Mouse (Mus musculus) forebrain, embryonic 11.5 days (tissue): ENCODE data around the gene Tnip1. TPM values are rescaled to one million over a fixed set of nuclear protein-coding genes. Genes with fewer than 3 reads are reported as not detected.

Experiments used
- ATAC-seq: fragments of 200-750 bp; cut with Nextera tagmentation; replicated peaks from 2 replicates; pipeline ENCODE4 v1.8.0; 2017; ENCODE audit warnings: moderate TSS enrichment; ENCODE audit not compliant: low FRiP score
- DNase-seq: peaks from one replicate; pipeline ENCODE4 v3.0.0-alpha.2; 2017; ENCODE audit warnings: low spot score
- H3K27ac ChIP-seq: fragments of 300-500 bp; sonication (generic); 2 replicates; pipeline ENCODE4 v1.5.1; 2014; ENCODE audit warnings: low read depth, low read length
- H3K27me3 ChIP-seq: fragments of 300-500 bp; sonication (generic); 2 replicates; pipeline ENCODE4 v1.6.1; 2014; ENCODE audit warnings: mild to moderate bottlenecking, low read length, mixed read lengths; ENCODE audit not compliant: control insufficient read depth, insufficient read depth
- H3K36me3 ChIP-seq: fragments of 300-500 bp; sonication (generic); 2 replicates; pipeline ENCODE4 v1.6.1; 2014; ENCODE audit warnings: mild to moderate bottlenecking, low read length, moderate library complexity, mixed read lengths; ENCODE audit not compliant: control insufficient read depth, insufficient read depth
- H3K4me1 ChIP-seq: fragments of 300-500 bp; sonication (generic); replicated peaks from 2 replicates; pipeline ENCODE4 v1.6.1; 2014; ENCODE audit warnings: low read length, mixed read lengths; ENCODE audit not compliant: control insufficient read depth, insufficient read depth
- H3K4me2 ChIP-seq: fragments of 300-500 bp; sonication (generic); 2 replicates; pipeline ENCODE4 v1.6.1; 2014; ENCODE audit warnings: low read depth, mild to moderate bottlenecking, low read length, moderate library complexity, mixed read lengths; ENCODE audit not compliant: severe bottlenecking
- H3K4me3 ChIP-seq: fragments of 300-500 bp; sonication (generic); 2 replicates; pipeline ENCODE4 v1.5.1; 2014; ENCODE audit warnings: low read depth, low read length
- H3K9ac ChIP-seq: fragments of 300-500 bp; sonication (generic); 2 replicates; pipeline ENCODE4 v1.6.1; 2014; ENCODE audit warnings: low read length
- H3K9me3 ChIP-seq: fragments of 300-500 bp; sonication (generic); 2 replicates; pipeline ENCODE4 v1.6.1; 2016; ENCODE audit warnings: low read length, mixed read lengths; ENCODE audit not compliant: control insufficient read depth
- WGBS: fragments of 180-500 bp; shearing (Covaris S2); extraction: QIAGEN DNeasy Blood & Tissue Kit; methylation state at CpG from one replicate; pipeline ENCODE4 v1.1.7; 2014; 5-methylcytosine and 5-hydroxymethylcytosine counted together
- polyA plus RNA-seq: library from polyadenylated mRNA; unstranded; fragments of >200 nt; fragmentation: Nextera tagmentation; extraction: Ambion mirVana; gene quantifications from 2 replicates; pipeline ENCODE4 v1.2.1, GENCODE M21; 2014

Gene Tnip1
- polyA plus RNA-seq, 1 experiment from 2014 or later = 10.3 TPM

GRCm38 (mm10) chr11:54867903-54868434 is 94.7 kb downstream of the Tnip1 start:
- Histone ChIP-seq H3K9ac (no peak overlapping the region), H3K27me3 (no peaks in the 10 kb centered on the region)
- WGBS = 94% methylated on average over 3 of the region's 3 CpGs

GRCm38 (mm10) chr11:54867049-54867385 is 95.7 kb downstream of the Tnip1 start:
- H3K4me2 ChIP-seq = peak overlapping the region; percentile 79
- H3K27ac ChIP-seq = peak overlapping the region; percentile 80; the same call in 1 of the 2 replicates
- H3K9ac ChIP-seq = peak overlapping the region; percentile 99
- WGBS = 4% methylated on average over 5 of the region's 5 CpGs
- ATAC-seq (0 out of 2 replicates have a peak, but pooled peaks have one; percentile 2), DNase-seq (peak; percentile 56)
- H3K27me3 ChIP-seq = no peaks in the 10 kb centered on the region
- peak overlapping the region; percentile 95 for H3K4me3 ChIP-seq
- peaks cover 12% of the 10 kb centered on the region for H3K36me3 ChIP-seq
- H3K9me3 ChIP-seq = no peaks in the 10 kb centered on the region
- peaks cover 3% of the 10 kb centered on the region; the same call in 1 of the 2 replicates for H3K4me1 ChIP-seq

More at GRCm38 (mm10) chr11:54867903-54868434, 94.7 kb downstream of the Tnip1 start:
- DNase-seq (no peak), ATAC-seq (no peak)
- Histone ChIP-seq H3K4me2 (peak overlapping the region; percentile 79; the same call in 1 of the 2 replicates), H3K4me3 (peak overlapping the region; percentile 95; the same call in 1 of the 2 replicates), H3K4me1 (peaks cover 3% of the 10 kb centered on the region; the same call in 1 of the 2 replicates), H3K27ac (no peak overlapping the region), H3K36me3 (peaks cover 12% of the 10 kb centered on the region), H3K9me3 (no peaks in the 10 kb centered on the region)

- H3K9me3 ChIP-seq = no peaks in the 10 kb centered on the region
- H3K4me2 ChIP-seq = peak within 1 kb of the TSS; percentile 79
- WGBS = under 1% methylated on average over 106 of the region's 107 CpGs
- peaks cover 3% of the 10 kb centered on the region; the same call in 1 of the 2 replicates for H3K4me1 ChIP-seq
- peak within 1 kb of the TSS; percentile 80 for H3K27ac ChIP-seq
- H3K36me3 ChIP-seq = peaks cover 11% of the 10 kb centered on the region
- peak within 1 kb of the TSS; percentile 95 for H3K4me3 ChIP-seq
- no peaks in the 10 kb centered on the region for H3K27me3 ChIP-seq
- ATAC-seq = peak; percentile 76
- peak within 1 kb of the TSS; percentile 99 for H3K9ac ChIP-seq
- peak; percentile 96 for DNase-seq
Measured at GRCm38 (mm10) chr11:54866119-54867048, 96.3 kb downstream of the Tnip1 start, which contains the start of gene Hint1. Gene Hint1 (plus strand): TSS chr11:54866383.

GRCm38 (mm10) chr11:54865330-54866085 is 97.2 kb downstream of the Tnip1 start:
- H3K36me3 ChIP-seq = peaks cover 7% of the 10 kb centered on the region
- DNase-seq (no peak), ATAC-seq (no peak)
- H3K4me1 ChIP-seq = peaks cover 3% of the 10 kb centered on the region; the same call in 1 of the 2 replicates
- H3K27me3 ChIP-seq = no peaks in the 10 kb centered on the region
- peak overlapping the region; percentile 79; the same call in 1 of the 2 replicates for H3K4me2 ChIP-seq
- H3K9ac ChIP-seq = peak overlapping the region; percentile 99
- peak overlapping the region; percentile 80; the same call in 1 of the 2 replicates for H3K27ac ChIP-seq
- H3K9me3 ChIP-seq = no peaks in the 10 kb centered on the region
- peak overlapping the region; percentile 95; the same call in 1 of the 2 replicates for H3K4me3 ChIP-seq
- 71% methylated on average over 6 of the region's 6 CpGs for WGBS

- Histone ChIP-seq H3K9me3 (no peaks in the 10 kb centered on the region), H3K4me2 (no peak overlapping the region), H3K9ac (no peak overlapping the region), H3K27ac (no peak overlapping the region), H3K27me3 (no peaks in the 10 kb centered on the region), H3K4me1 (no peaks in the 10 kb centered on the region; the same call in 1 of the 2 replicates), H3K36me3 (no peaks in the 10 kb centered on the region), H3K4me3 (no peak overlapping the region)
- WGBS = 50% methylated on average over 10 of the region's 10 CpGs
- ATAC-seq = no peak
- peak; percentile 75 for DNase-seq
Measured at GRCm38 (mm10) chr11:54862621-54863520, 99.8 kb downstream of the Tnip1 start.

- Histone ChIP-seq H3K9ac (peak overlapping the region; percentile 81), H3K27me3 (no peaks in the 10 kb centered on the region), H3K36me3 (no peaks in the 10 kb centered on the region), H3K4me2 (no peak overlapping the region; the same call in 1 of the 2 replicates), H3K4me3 (no peak overlapping the region; the same call in 1 of the 2 replicates), H3K27ac (peak overlapping the region; percentile 37; the same call in 1 of the 2 replicates), H3K9me3 (no peaks in the 10 kb centered on the region), H3K4me1 (no peaks in the 10 kb centered on the region; the same call in 1 of the 2 replicates)
- DNase-seq = no peak
- no peak for ATAC-seq
- 92% methylated on average over 5 of the region's 5 CpGs for whole genome bisulfite sequencing
Measured at GRCm38 (mm10) chr11:54861471-54862420, 101.0 kb downstream of the Tnip1 start.
